Mouse (Mus musculus): ENCODE measurements around the gene Zscan12. TPM values are rescaled to one million over a fixed set of nuclear protein-coding genes. Genes with fewer than 3 reads are reported as not detected.

The Zscan12 gene
- total and polyA plus RNA-seq, 3 experiments: 10.2 to 14.7 (median 10.6) TPM

GRCm38 (mm10) chr13:21320262-21320661, 42.4 kb upstream of the Zscan12 start:
- H3K9me3 ChIP-seq (replicated peaks; ENCODE audit: low read length): no peaks in the 10 kb centered on the region
- H3K4me3 ChIP-seq (replicated peaks in 1 of 3; ENCODE audit: low read depth in 2 of 3, low read length in 2 of 3, poor library complexity in 1 of 3): no peak overlapping the region
- no peak for DNase-seq (ENCODE audit: extremely low read depth)
- H3K4me2 ChIP-seq (ENCODE audit: insufficient read depth, low read depth, poor library complexity, severe bottlenecking): no peak overlapping the region
- H3K4me1 ChIP-seq (ENCODE audit: control insufficient read depth in 1 of 2, insufficient read depth in 2 of 2): peaks cover 0 to 15% of the 10 kb centered on the region in 2 experiments; a peak in 2 of 4 replicates
- TF ChIP-seq MAFK (IDR thresholded peaks at IDR 0.05; ENCODE audit: insufficient replicate concordance, low read length) (no peak), RCOR1 (conservative IDR thresholded peaks at IDR 0.05; ENCODE audit: low read depth, low read length) (no peak)
- no peak overlapping the region for H3K9ac ChIP-seq (ENCODE audit: insufficient read depth, low read depth)
- in situ Hi-C loops (cut with MboI; ENCODE audit: low pct_ligation_motif_present, low pct_unique_long_range_greater_than_20kb, low sequenced_read_pairs): no loop called here
- H3K36me3 ChIP-seq (replicated peaks in 1 of 2; ENCODE audit: control insufficient read depth in 1 of 2, insufficient read depth in 1 of 2, low read length in 1 of 2): no peaks in the 10 kb centered on the region
- dilution Hi-C loops (cut with MboI; ENCODE audit: extremely low pct_ligation_motif_present, extremely low pct_unique_long_range_greater_than_20kb, low sequenced_read_pairs): no loop called here
- H3K79me2 ChIP-seq (replicated peaks; ENCODE audit: control insufficient read depth, extremely low read depth, insufficient read depth, poor library complexity, severe bottlenecking): no peaks in the 10 kb centered on the region
- H3K27ac ChIP-seq (ENCODE audit: insufficient read depth, low read depth): no peak overlapping the region
- H3K27me3 ChIP-seq (replicated peaks): no peaks in the 10 kb centered on the region

GRCm38 (mm10) chr13:21321890-21322494, 40.6 kb upstream of the Zscan12 start:
- Histone ChIP-seq H3K4me2 (ENCODE audit: insufficient read depth, low read depth, poor library complexity, severe bottlenecking) (no peak overlapping the region), H3K27ac (ENCODE audit: insufficient read depth, low read depth) (no peak overlapping the region), H3K79me2 (replicated peaks; ENCODE audit: control insufficient read depth, extremely low read depth, insufficient read depth, poor library complexity, severe bottlenecking) (no peaks in the 10 kb centered on the region), H3K4me1 (ENCODE audit: control insufficient read depth in 1 of 2, insufficient read depth in 2 of 2) (peaks cover 0 to 22% of the 10 kb centered on the region in 2 experiments; a peak in 2 of 4 replicates), H3K4me3 (replicated peaks in 1 of 3; ENCODE audit: low read depth in 2 of 3, low read length in 2 of 3, poor library complexity in 1 of 3) (no peak overlapping the region), H3K27me3 (replicated peaks) (no peaks in the 10 kb centered on the region), H3K36me3 (replicated peaks in 1 of 2; ENCODE audit: control insufficient read depth in 1 of 2, insufficient read depth in 1 of 2, low read length in 1 of 2) (no peaks in the 10 kb centered on the region), H3K9ac (ENCODE audit: insufficient read depth, low read depth) (no peak overlapping the region), H3K9me3 (replicated peaks; ENCODE audit: low read length) (no peaks in the 10 kb centered on the region)
- dilution Hi-C loops (cut with MboI; ENCODE audit: extremely low pct_ligation_motif_present, extremely low pct_unique_long_range_greater_than_20kb, low sequenced_read_pairs): no loop called here
- in situ Hi-C loops (cut with MboI; ENCODE audit: low pct_ligation_motif_present, low pct_unique_long_range_greater_than_20kb, low sequenced_read_pairs): no loop called here
- no peak for TF ChIP-seq KAT2A (IDR thresholded peaks at IDR 0.05; ENCODE audit: insufficient replicate concordance, low read length)
- TF ChIP-seq TBP (conservative IDR thresholded peaks at IDR 0.05; ENCODE audit: low read depth, low read length): no peak
- no peak for TF ChIP-seq NRF1 (IDR thresholded peaks at IDR 0.05; ENCODE audit: low read depth, low read length)
- TF ChIP-seq E2F4 (IDR thresholded peaks at IDR 0.05; ENCODE audit: insufficient replicate concordance, low read depth, low read length): no peak
- TF ChIP-seq MAFK (IDR thresholded peaks at IDR 0.05; ENCODE audit: insufficient replicate concordance, low read length): no peak
- no peak for TF ChIP-seq IRF4 (IDR thresholded peaks at IDR 0.05; ENCODE audit: low read depth, low read length)
- no peak for TF ChIP-seq CHD2 (IDR thresholded peaks at IDR 0.05; ENCODE audit: low read length)
- no peak for TF ChIP-seq ZKSCAN1 (IDR thresholded peaks at IDR 0.05; ENCODE audit: borderline replicate concordance, low read depth, low read length)
- no peak for TF ChIP-seq EP300 (IDR thresholded peaks at IDR 0.05; ENCODE audit: low read length)
- no peak for TF ChIP-seq RAD21 (IDR thresholded peaks at IDR 0.05; ENCODE audit: low read depth, low read length)
- no peak for TF ChIP-seq CTCF (conservative IDR thresholded peaks at IDR 0.05 in 1 of 2, IDR thresholded peaks at IDR 0.05 in 1 of 2; ENCODE audit: low read depth in 2 of 2, low read length in 2 of 2)
- TF ChIP-seq UBTF (IDR thresholded peaks at IDR 0.05; ENCODE audit: low read depth, low read length): no peak
- no peak for DNase-seq (ENCODE audit: extremely low read depth)
